Mouse (Mus musculus) bone marrow, adult 2 months (tissue): Measurements from ENCODE around the gene Gmip.

Experiments used
- CTCF ChIP-seq: fragments of 200-500 bp; IDR thresholded peaks from 2 replicates; pipeline ENCODE4 v1.5.1; 2011; ENCODE audit warnings: low read length, control low read depth; ENCODE audit not compliant: control insufficient read depth, insufficient read depth
- POLR2A ChIP-seq: fragments of 200-500 bp; IDR thresholded peaks from 2 replicates; pipeline ENCODE4 v1.6.1; 2011; ENCODE audit warnings: low read depth, mild to moderate bottlenecking, control low read depth, low read length, borderline replicate concordance; ENCODE audit not compliant: control insufficient read depth

- TF ChIP-seq CTCF (no peak), POLR2A (no peak)
Observed at GRCm38 (mm10) chr8:69761814-69762445, 46.5 kb upstream of the Gmip start.
